Mouse (Mus musculus): ENCODE results near the gene Zcchc9. TPM values are rescaled to one million over a fixed set of nuclear protein-coding genes. Genes with fewer than 3 reads are reported as not detected.

Zcchc9 gene
- total and polyA plus RNA-seq, 3 experiments: 4.1 to 45.1 (median 36.3) TPM

GRCm38 (mm10) chr13:91758316-91759048, 49.0 kb downstream of the Zcchc9 start:
- no peaks in the 10 kb centered on the region for H3K36me3 ChIP-seq (replicated peaks)
- ATAC-seq (ENCODE audit: extremely low read depth, insufficient number of reproducible peaks, low FRiP score, poor library complexity, severe bottlenecking) (no peak), DNase-seq (ENCODE audit: low spot score) (no peak)
- TF ChIP-seq GATA1 (IDR thresholded peaks at IDR 0.05; ENCODE audit: borderline replicate concordance, low read length) (no peak), POLR2AphosphoS5 (IDR thresholded peaks at IDR 0.05; ENCODE audit: insufficient replicate concordance, low read depth, low read length) (no peak), CTCF (IDR thresholded peaks at IDR 0.05; ENCODE audit: low read depth, low read length) (no peak), TAL1 (conservative IDR thresholded peaks at IDR 0.05; ENCODE audit: low read depth, low read length) (no peak), GATA2 (IDR thresholded peaks at IDR 0.05; ENCODE audit: borderline replicate concordance, low read depth, low read length) (no peak)
- no peak overlapping the region for H3K4me3 ChIP-seq (ENCODE audit: low read depth, low read length)
- H3K27me3 ChIP-seq (ENCODE audit: insufficient read depth, low read length): peaks cover 18% of the 10 kb centered on the region
- H3K9me3 ChIP-seq (replicated peaks): no peaks in the 10 kb centered on the region
- H3K4me1 ChIP-seq (ENCODE audit: insufficient read depth, low read depth, low read length): no peaks in the 10 kb centered on the region

GRCm38 (mm10) chr13:91756230-91756629, 51.3 kb downstream of the Zcchc9 start:
- TF ChIP-seq CTCF (IDR thresholded peaks at IDR 0.05; ENCODE audit: low read depth, low read length) (no peak), TAL1 (conservative IDR thresholded peaks at IDR 0.05; ENCODE audit: low read depth, low read length) (no peak), POLR2AphosphoS5 (IDR thresholded peaks at IDR 0.05; ENCODE audit: insufficient replicate concordance, low read depth, low read length) (no peak), GATA1 (IDR thresholded peaks at IDR 0.05; ENCODE audit: borderline replicate concordance, low read length) (no peak), GATA2 (IDR thresholded peaks at IDR 0.05; ENCODE audit: borderline replicate concordance, low read depth, low read length) (no peak)
- DNase-seq (ENCODE audit: low spot score): no peak
- Histone ChIP-seq H3K27me3 (ENCODE audit: insufficient read depth, low read length) (peaks cover 10% of the 10 kb centered on the region), H3K36me3 (replicated peaks) (no peaks in the 10 kb centered on the region), H3K4me1 (ENCODE audit: insufficient read depth, low read depth, low read length) (no peaks in the 10 kb centered on the region), H3K9me3 (replicated peaks) (no peaks in the 10 kb centered on the region), H3K4me3 (ENCODE audit: low read depth, low read length) (no peak overlapping the region)
- ATAC-seq (ENCODE audit: extremely low read depth, insufficient number of reproducible peaks, low FRiP score, poor library complexity, severe bottlenecking): no peak

- Histone ChIP-seq H3K27me3 (ENCODE audit: insufficient read depth, low read length) (peaks cover 7% of the 10 kb centered on the region), H3K9me3 (replicated peaks) (no peaks in the 10 kb centered on the region), H3K4me3 (ENCODE audit: low read depth, low read length) (no peak overlapping the region), H3K36me3 (replicated peaks) (no peaks in the 10 kb centered on the region), H3K4me1 (ENCODE audit: insufficient read depth, low read depth, low read length) (no peaks in the 10 kb centered on the region)
- no peak for TF ChIP-seq POLR2AphosphoS5 (IDR thresholded peaks at IDR 0.05; ENCODE audit: insufficient replicate concordance, low read depth, low read length)
- TF ChIP-seq GATA2 (IDR thresholded peaks at IDR 0.05; ENCODE audit: borderline replicate concordance, low read depth, low read length): no peak
- no peak for TF ChIP-seq CTCF (IDR thresholded peaks at IDR 0.05; ENCODE audit: low read depth, low read length)
- TF ChIP-seq TAL1 (conservative IDR thresholded peaks at IDR 0.05; ENCODE audit: low read depth, low read length): no peak
- no peak for TF ChIP-seq GATA1 (IDR thresholded peaks at IDR 0.05; ENCODE audit: borderline replicate concordance, low read length)
- no peak for ATAC-seq (ENCODE audit: extremely low read depth, insufficient number of reproducible peaks, low FRiP score, poor library complexity, severe bottlenecking)
- DNase-seq (ENCODE audit: low spot score): no peak
These were observed 52.7 kb downstream of the Zcchc9 start for GRCm38 (mm10) chr13:91754762-91755161.

- DNase-seq (ENCODE audit: low spot score) (no peak), ATAC-seq (ENCODE audit: extremely low read depth, insufficient number of reproducible peaks, low FRiP score, poor library complexity, severe bottlenecking) (no peak)
- Histone ChIP-seq H3K36me3 (replicated peaks) (no peaks in the 10 kb centered on the region), H3K4me1 (ENCODE audit: insufficient read depth, low read depth, low read length) (no peaks in the 10 kb centered on the region), H3K9me3 (replicated peaks) (no peaks in the 10 kb centered on the region), H3K4me3 (ENCODE audit: low read depth, low read length) (no peak overlapping the region), H3K27me3 (ENCODE audit: insufficient read depth, low read length) (peaks cover 7% of the 10 kb centered on the region)
- TF ChIP-seq GATA1 (IDR thresholded peaks at IDR 0.05; ENCODE audit: borderline replicate concordance, low read length): no peak
- no peak for TF ChIP-seq CTCF (IDR thresholded peaks at IDR 0.05; ENCODE audit: low read depth, low read length)
- no peak for TF ChIP-seq TAL1 (conservative IDR thresholded peaks at IDR 0.05; ENCODE audit: low read depth, low read length)
- no peak for TF ChIP-seq GATA2 (IDR thresholded peaks at IDR 0.05; ENCODE audit: borderline replicate concordance, low read depth, low read length)
- TF ChIP-seq POLR2AphosphoS5 (IDR thresholded peaks at IDR 0.05; ENCODE audit: insufficient replicate concordance, low read depth, low read length): no peak
These were observed 53.8 kb downstream of the Zcchc9 start for GRCm38 (mm10) chr13:91753724-91754123.

DNA sequence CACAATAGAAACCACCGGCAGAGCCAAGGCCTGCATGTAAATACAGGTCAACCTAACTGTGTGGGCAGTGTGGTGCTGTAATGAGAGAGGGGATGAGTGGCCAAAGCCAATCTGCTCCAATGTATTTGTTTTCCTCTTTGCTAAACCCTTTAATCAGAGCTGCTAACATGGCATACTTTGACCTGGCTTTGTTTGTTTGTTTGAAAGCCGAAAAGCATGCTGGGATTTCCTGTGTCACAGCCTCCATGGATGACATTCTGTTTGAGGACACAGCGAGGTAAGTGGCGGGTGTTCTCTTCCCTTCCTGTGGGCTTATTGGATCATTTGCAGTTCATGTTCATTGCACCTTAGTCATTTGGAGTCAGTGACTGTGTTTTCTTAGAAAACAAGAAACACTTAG, 57.5 kb downstream of the Zcchc9 start:
- TF ChIP-seq POLR2AphosphoS5 (IDR thresholded peaks at IDR 0.05; ENCODE audit: insufficient replicate concordance, low read depth, low read length) (no peak), CTCF (IDR thresholded peaks at IDR 0.05; ENCODE audit: low read depth, low read length) (no peak), TAL1 (conservative IDR thresholded peaks at IDR 0.05; ENCODE audit: low read depth, low read length) (no peak), GATA2 (IDR thresholded peaks at IDR 0.05; ENCODE audit: borderline replicate concordance, low read depth, low read length) (no peak), GATA1 (IDR thresholded peaks at IDR 0.05; ENCODE audit: borderline replicate concordance, low read length) (no peak)
- H3K9me3 ChIP-seq (replicated peaks): no peaks in the 10 kb centered on the region; the same call in 1 of the 2 replicates
- peaks cover 5% of the 10 kb centered on the region; the same call in 1 of the 2 replicates for H3K27me3 ChIP-seq (ENCODE audit: insufficient read depth, low read length)
- no peaks in the 10 kb centered on the region for H3K36me3 ChIP-seq (replicated peaks)
- no peak for DNase-seq (ENCODE audit: low spot score)
- no peaks in the 10 kb centered on the region for H3K4me1 ChIP-seq (ENCODE audit: insufficient read depth, low read depth, low read length)
- ATAC-seq (ENCODE audit: extremely low read depth, insufficient number of reproducible peaks, low FRiP score, poor library complexity, severe bottlenecking): no peak
- H3K4me3 ChIP-seq (ENCODE audit: low read depth, low read length): no peak overlapping the region

DNA sequence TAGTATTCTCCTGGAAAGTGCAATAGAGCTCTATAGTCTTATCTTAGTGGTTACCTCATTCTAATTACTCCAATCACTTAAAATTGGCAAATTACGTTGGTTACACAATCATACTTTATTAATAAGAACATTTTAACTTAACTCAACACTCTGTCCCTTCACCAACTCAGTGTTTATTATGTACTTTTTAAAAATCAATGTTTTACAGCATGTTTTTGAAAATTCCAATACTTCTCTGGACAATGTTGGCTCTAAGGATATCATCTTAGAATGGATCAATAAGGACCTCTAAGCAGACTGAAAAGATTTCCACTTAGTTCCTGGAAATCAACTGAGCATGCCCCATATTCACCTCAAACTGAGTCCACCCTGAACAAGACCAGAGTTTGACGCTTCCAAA, 59.1 kb downstream of the Zcchc9 start:
- TF ChIP-seq GATA2 (IDR thresholded peaks at IDR 0.05; ENCODE audit: borderline replicate concordance, low read depth, low read length) (no peak), TAL1 (conservative IDR thresholded peaks at IDR 0.05; ENCODE audit: low read depth, low read length) (no peak), CTCF (IDR thresholded peaks at IDR 0.05; ENCODE audit: low read depth, low read length) (no peak), POLR2AphosphoS5 (IDR thresholded peaks at IDR 0.05; ENCODE audit: insufficient replicate concordance, low read depth, low read length) (no peak), GATA1 (IDR thresholded peaks at IDR 0.05; ENCODE audit: borderline replicate concordance, low read length) (no peak)
- Histone ChIP-seq H3K4me1 (ENCODE audit: insufficient read depth, low read depth, low read length) (no peaks in the 10 kb centered on the region), H3K9me3 (replicated peaks) (no peaks in the 10 kb centered on the region; the same call in 1 of the 2 replicates), H3K4me3 (ENCODE audit: low read depth, low read length) (no peak overlapping the region), H3K36me3 (replicated peaks) (no peaks in the 10 kb centered on the region), H3K27me3 (ENCODE audit: insufficient read depth, low read length) (peaks cover 3% of the 10 kb centered on the region; the same call in 1 of the 2 replicates)
- DNase-seq (ENCODE audit: low spot score) (no peak), ATAC-seq (ENCODE audit: extremely low read depth, insufficient number of reproducible peaks, low FRiP score, poor library complexity, severe bottlenecking) (no peak)

Other genes with a start within 250 kb of the Zcchc9 start
- not detected in 2 replicates for gene Acot12, start 66.2 kb downstream of the Zcchc9 start, total RNA-seq (2014; fragmentation: Nextera tagmentation)
- gene Acot12, start 66.2 kb downstream of the Zcchc9 start, total RNA-seq (2017): 0.12 TPM in 1 of 2 replicates, not detected in the other
- gene Acot12, start 66.2 kb downstream of the Zcchc9 start, polyA plus RNA-seq (2012): not detected in 2 replicates
- gene Ckmt2, start 69.2 kb upstream of the Zcchc9 start, total RNA-seq (2014; fragmentation: Nextera tagmentation): not detected in 2 replicates
- not detected in 2 replicates for gene Ckmt2, start 69.2 kb upstream of the Zcchc9 start, total RNA-seq (2017)
- gene Ckmt2, start 69.2 kb upstream of the Zcchc9 start, polyA plus RNA-seq (2012): not detected in 2 replicates

Measured in G1E (cell line).